Mouse (Mus musculus): Measurements from ENCODE around the gene Anks6. TPM values are rescaled to one million over a fixed set of nuclear protein-coding genes. Genes with fewer than 3 reads are reported as not detected.

The Anks6 gene
- total RNA-seq (2014; rRNA removed) (0.20 and 0.46 TPM in 2 replicates), polyA plus RNA-seq (2012; rRNA removed) (0.40 and 0.46 TPM in 2 replicates)

DNA sequence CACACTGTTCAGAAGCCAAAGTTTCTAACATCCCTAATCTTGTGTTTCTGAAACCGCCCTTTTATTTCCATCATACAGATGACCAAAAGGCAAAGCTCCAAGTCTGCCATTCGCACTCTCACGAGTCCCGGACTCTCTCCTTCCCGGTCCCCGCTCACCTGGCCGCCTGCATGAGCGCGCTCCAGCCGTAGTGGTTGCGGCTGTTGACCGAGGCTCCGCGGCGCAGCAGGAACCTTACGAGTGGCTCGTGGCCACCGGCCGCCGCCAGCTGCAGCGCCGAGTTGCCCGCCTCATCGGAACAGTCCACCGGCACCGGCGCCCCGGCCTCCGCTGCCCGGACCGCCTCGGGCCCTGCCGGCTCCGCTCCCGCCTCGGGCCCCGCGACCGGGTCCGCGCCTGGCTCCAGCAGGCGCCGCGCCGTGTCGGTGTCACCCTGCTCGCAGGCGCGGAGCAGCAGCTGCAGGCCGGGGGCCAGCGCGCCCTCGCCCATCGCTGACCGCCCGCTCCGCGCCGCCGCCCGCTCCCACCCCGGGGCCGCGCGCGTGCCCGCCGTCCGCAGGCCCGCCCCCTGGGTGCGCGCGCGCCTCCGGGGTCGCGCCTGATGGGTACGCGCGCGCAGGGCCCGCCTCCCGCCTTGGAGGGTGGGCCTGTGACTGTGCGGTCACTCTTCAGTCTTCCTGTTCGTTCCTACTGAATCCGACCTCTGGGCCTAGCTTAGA lies at the start of gene Anks6:
Gene Anks6 (minus strand): TSS at position 637 of the 719 bp plus-strand sequence.
- DNase-seq (ENCODE audit: extremely low read depth, low read depth, low spot score): peak; percentile 10
- Histone ChIP-seq H3K27me3 (ENCODE audit: control insufficient read depth, insufficient read depth, low read length) (no peaks in the 10 kb centered on the region; the same call in 1 of the 2 replicates), H3K4me1 (ENCODE audit: control insufficient read depth, insufficient read depth, low read length) (no peaks in the 10 kb centered on the region), H3K4me3 (ENCODE audit: insufficient read depth, low read depth, low read length) (peak within 1 kb of the TSS; percentile 73), H3K9ac (ENCODE audit: low read depth, low read length) (peak within 1 kb of the TSS; percentile 80), H3K27ac (replicated peaks; ENCODE audit: insufficient read depth, low read depth, low read length) (no peak within 1 kb of the TSS), H3K36me3 (ENCODE audit: control insufficient read depth, insufficient read depth, low read length) (no peaks in the 10 kb centered on the region), H3K79me2 (ENCODE audit: control insufficient read depth, insufficient read depth, low read length) (no peaks in the 10 kb centered on the region)
- TF ChIP-seq POLR2A (IDR thresholded peaks at IDR 0.05; ENCODE audit: extremely low read depth, insufficient read depth, low read length) (no peak), CTCF (IDR thresholded peaks at IDR 0.05; ENCODE audit: low read depth, low read length) (no peak)
- 2% methylated on average over 72 of the region's 86 CpGs for WGBS

DNA sequence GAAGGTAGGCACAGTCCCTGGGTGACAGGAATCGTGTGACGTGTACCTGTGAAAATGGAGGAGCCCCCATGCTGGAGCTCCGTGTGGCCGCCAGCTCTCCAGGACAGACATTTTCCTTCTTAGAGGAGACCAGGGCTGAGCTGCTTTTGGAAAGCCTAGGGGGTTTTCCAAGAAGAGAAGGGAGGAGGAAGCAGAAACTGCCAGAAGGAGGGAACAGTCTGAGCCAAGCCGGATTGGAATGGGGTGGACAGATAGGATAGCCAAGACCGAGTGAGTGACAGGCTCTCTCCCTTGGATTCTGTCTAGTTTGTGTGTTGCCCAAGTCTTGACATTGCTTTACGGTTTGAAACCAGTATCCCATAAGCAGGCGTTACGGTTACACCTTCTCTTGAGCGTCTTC lies 46.3 kb upstream of the Anks6 start:
- H3K79me2 ChIP-seq (ENCODE audit: control insufficient read depth, insufficient read depth, low read length): no peaks in the 10 kb centered on the region
- no peaks in the 10 kb centered on the region for H3K27me3 ChIP-seq (ENCODE audit: control insufficient read depth, insufficient read depth, low read length)
- H3K36me3 ChIP-seq (ENCODE audit: control insufficient read depth, insufficient read depth, low read length): no peaks in the 10 kb centered on the region
- H3K4me1 ChIP-seq (ENCODE audit: control insufficient read depth, insufficient read depth, low read length): no peaks in the 10 kb centered on the region
- no peak overlapping the region for H3K27ac ChIP-seq (replicated peaks; ENCODE audit: insufficient read depth, low read depth, low read length)
- H3K4me3 ChIP-seq (ENCODE audit: insufficient read depth, low read depth, low read length): no peak overlapping the region
- TF ChIP-seq CTCF (IDR thresholded peaks at IDR 0.05; ENCODE audit: low read depth, low read length): no peak
- no peak for TF ChIP-seq POLR2A (IDR thresholded peaks at IDR 0.05; ENCODE audit: extremely low read depth, insufficient read depth, low read length)
- no peak overlapping the region for H3K9ac ChIP-seq (ENCODE audit: low read depth, low read length)
- DNase-seq (ENCODE audit: extremely low read depth, low read depth, low spot score): no peak
- 91% methylated on average over 10 of the region's 10 CpGs for WGBS

DNA sequence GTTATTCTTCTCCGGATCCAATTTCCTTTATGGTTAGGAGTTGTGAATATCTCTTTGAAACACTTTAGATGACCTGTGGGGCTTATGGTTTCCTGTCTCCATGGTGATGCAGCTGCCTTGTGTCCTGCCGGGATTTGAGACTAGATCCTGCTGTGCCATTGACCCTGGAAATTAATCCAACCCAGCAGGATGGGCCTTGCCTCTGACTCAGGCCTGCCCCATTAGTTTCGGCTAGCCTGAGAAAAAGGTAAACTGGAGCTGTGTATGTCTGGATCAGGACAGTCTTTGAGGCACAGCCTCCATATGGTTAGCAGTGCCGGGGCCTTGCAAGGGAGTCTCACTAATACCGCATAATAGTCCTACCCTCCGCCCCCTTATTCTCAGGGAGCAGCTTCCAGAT lies 36.4 kb upstream of the Anks6 start:
- Histone ChIP-seq H3K27ac (replicated peaks; ENCODE audit: insufficient read depth, low read depth, low read length) (no peak overlapping the region), H3K27me3 (ENCODE audit: control insufficient read depth, insufficient read depth, low read length) (peaks cover 12% of the 10 kb centered on the region), H3K4me3 (ENCODE audit: insufficient read depth, low read depth, low read length) (no peak overlapping the region), H3K4me1 (ENCODE audit: control insufficient read depth, insufficient read depth, low read length) (peaks cover 2% of the 10 kb centered on the region; the same call in 1 of the 2 replicates), H3K36me3 (ENCODE audit: control insufficient read depth, insufficient read depth, low read length) (no peaks in the 10 kb centered on the region), H3K79me2 (ENCODE audit: control insufficient read depth, insufficient read depth, low read length) (no peaks in the 10 kb centered on the region), H3K9ac (ENCODE audit: low read depth, low read length) (no peak overlapping the region)
- no peak for DNase-seq (ENCODE audit: extremely low read depth, low read depth, low spot score)
- 71% methylated on average over 6 of the region's 6 CpGs for WGBS
- TF ChIP-seq POLR2A (IDR thresholded peaks at IDR 0.05; ENCODE audit: extremely low read depth, insufficient read depth, low read length) (no peak), CTCF (IDR thresholded peaks at IDR 0.05; ENCODE audit: low read depth, low read length) (no peak)

DNA sequence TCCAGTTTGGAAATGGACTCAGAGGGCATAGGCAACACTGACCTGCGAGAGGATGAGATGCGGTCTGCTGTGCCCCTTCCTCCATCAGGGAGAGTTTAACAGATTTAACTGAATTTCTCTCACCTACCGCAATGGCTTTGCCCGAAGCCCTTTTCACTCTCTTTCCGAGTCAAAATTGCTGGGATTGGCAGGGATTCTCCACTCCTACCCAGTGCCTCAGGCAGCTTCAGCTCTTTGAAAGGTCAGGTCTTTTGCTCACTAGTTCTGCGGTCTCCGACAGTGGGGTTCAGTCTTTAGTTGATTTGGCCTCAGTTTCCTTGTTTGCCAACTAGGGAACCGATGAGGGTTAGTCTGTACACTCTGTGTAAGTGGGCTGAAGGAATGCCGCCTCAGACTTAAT lies 35.9 kb upstream of the Anks6 start:
- TF ChIP-seq POLR2A (IDR thresholded peaks at IDR 0.05; ENCODE audit: extremely low read depth, insufficient read depth, low read length) (no peak), CTCF (IDR thresholded peaks at IDR 0.05; ENCODE audit: low read depth, low read length) (no peak)
- H3K27me3 ChIP-seq (ENCODE audit: control insufficient read depth, insufficient read depth, low read length): peaks cover 12% of the 10 kb centered on the region
- H3K9ac ChIP-seq (ENCODE audit: low read depth, low read length): no peak overlapping the region
- no peak overlapping the region for H3K27ac ChIP-seq (replicated peaks; ENCODE audit: insufficient read depth, low read depth, low read length)
- 66% methylated on average over 9 of the region's 9 CpGs for WGBS
- peaks cover 2% of the 10 kb centered on the region; the same call in 1 of the 2 replicates for H3K4me1 ChIP-seq (ENCODE audit: control insufficient read depth, insufficient read depth, low read length)
- DNase-seq (ENCODE audit: extremely low read depth, low read depth, low spot score): no peak
- no peak overlapping the region for H3K4me3 ChIP-seq (ENCODE audit: insufficient read depth, low read depth, low read length)
- H3K36me3 ChIP-seq (ENCODE audit: control insufficient read depth, insufficient read depth, low read length): no peaks in the 10 kb centered on the region
- no peaks in the 10 kb centered on the region for H3K79me2 ChIP-seq (ENCODE audit: control insufficient read depth, insufficient read depth, low read length)

DNA sequence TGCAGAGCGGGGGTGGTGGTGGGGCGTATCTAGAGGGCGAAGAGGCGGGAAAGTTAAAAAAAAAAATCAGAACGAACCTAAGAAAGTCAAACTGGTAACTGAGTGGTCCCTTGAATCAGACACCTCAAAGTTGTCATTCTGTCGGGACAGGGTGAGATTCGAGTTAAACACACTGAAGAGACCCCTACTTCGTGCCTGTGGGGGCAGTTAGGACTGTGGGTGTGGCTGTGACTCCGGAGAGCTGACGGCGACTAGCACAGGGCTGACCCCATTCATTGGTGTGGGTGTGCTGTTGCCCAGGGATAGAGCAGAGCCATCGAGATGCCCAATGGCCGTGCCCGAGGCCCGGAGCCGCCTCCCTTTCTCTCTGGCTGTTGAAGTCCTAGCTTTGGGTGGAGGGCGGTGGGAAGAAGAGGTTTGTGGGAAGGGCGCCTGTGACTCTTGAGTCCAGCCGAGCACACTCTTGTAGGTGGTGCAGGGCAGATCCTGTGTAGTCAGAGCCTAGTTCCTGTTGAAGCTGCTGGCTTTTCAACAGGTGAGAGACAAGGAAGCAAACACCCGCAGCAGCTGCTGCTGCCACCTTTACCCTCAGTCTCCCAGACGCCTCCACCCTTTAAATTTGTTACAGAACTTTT lies 35.3 kb upstream of the Anks6 start:
- Histone ChIP-seq H3K27me3 (ENCODE audit: control insufficient read depth, insufficient read depth, low read length) (peaks cover 12% of the 10 kb centered on the region), H3K27ac (replicated peaks; ENCODE audit: insufficient read depth, low read depth, low read length) (no peak overlapping the region), H3K9ac (ENCODE audit: low read depth, low read length) (no peak overlapping the region), H3K4me3 (ENCODE audit: insufficient read depth, low read depth, low read length) (peak overlapping the region; percentile 60; the same call in 1 of the 2 replicates), H3K79me2 (ENCODE audit: control insufficient read depth, insufficient read depth, low read length) (no peaks in the 10 kb centered on the region), H3K36me3 (ENCODE audit: control insufficient read depth, insufficient read depth, low read length) (no peaks in the 10 kb centered on the region), H3K4me1 (ENCODE audit: control insufficient read depth, insufficient read depth, low read length) (peaks cover 2% of the 10 kb centered on the region; the same call in 1 of the 2 replicates)
- no peak for TF ChIP-seq CTCF (IDR thresholded peaks at IDR 0.05; ENCODE audit: low read depth, low read length)
- TF ChIP-seq POLR2A (IDR thresholded peaks at IDR 0.05; ENCODE audit: extremely low read depth, insufficient read depth, low read length): no peak
- 9% methylated on average over 21 of the region's 21 CpGs for WGBS
- no peak for DNase-seq (ENCODE audit: extremely low read depth, low read depth, low spot score)
